Mouse (Mus musculus): Measurements from ENCODE around the gene Ccdc15.

Ccdc15 gene

DNA sequence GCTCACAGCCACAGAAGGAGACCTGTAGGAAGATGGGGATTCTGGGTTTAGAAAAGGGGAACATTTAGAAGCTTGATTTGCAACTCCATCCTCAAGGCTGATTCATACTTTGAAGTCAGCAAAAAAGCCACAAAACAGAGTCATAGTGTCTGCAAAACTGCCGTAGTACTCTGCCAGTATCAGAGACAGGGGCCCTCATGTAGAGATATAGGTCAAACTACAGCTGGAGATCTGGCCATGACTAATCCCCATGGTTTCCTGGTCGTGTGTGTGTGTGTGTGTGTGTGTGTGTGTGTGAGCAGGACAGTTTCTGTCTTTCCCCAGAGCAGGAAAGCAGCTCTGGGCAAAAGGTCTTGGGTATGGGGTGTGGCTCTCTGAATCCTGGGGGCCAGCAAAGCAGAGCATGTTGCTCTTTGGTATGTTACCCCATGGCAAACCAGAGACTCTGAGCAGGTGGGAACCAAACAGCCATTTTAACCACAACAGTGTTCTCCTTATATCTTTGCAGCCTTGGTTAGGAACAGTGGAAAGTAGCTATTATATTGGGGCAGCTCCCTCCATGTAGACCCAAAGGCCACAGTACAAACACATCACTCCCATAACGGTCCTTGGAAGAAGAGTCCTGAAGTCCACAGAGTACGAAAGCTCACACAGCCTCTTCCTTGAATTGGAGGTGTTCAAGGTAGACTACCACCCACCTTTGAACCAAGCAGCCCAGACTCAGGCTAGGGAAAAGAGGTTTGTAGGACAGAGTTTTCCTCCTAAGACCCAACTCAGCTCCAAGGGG, 112.1 kb downstream of the Ccdc15 start:
- peak; percentile 63 for DNase-seq (ENCODE audit: extremely low read depth, insufficient read length, low spot score)

DNA sequence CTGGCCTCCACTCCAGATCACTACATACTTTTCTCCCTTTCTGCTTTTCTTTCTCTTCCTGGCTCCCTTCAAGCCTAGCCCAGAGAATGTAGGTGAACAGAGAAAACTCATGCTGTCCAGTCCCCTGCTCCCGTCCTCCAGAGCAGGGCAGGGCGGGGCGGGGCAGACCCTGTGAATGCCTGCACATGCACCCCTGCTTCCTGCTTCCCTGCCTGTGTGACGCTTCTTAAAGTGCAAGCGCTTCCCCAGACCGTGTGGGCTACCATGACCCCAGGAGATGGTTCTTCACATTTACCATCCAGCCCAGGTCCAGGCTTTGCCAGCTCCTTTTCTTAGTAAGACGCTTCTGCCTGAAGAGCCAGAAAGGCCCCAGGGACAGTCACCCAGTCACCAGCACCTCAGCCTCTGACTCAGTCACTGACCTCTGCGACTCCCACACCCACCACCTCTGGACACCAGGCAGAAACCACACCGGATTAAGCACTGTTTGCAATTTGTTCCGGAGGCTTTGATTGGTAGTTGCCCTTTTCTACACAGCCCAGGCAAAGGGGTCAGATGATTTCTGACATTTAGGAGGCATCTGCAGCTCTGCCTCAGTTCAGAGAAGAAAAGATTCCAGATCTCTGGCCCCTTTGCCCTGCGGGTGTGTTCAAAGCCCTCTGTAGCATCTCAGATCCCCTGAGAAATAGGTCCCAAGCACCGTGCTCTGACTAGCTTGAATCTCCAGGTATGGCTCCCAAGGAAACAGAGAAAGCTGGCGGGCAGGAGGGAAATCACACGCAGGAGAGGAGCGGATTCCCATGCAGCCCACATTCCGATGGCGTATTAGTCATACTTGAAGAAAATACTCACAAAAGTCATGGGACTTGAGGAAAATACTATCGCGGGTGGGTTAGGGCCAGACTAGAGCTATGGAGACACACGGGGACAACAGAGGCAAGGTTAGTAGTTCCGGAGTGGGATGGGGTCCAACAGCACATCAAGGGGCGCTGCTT, 115.7 kb downstream of the Ccdc15 start:
- peak; percentile 87 for DNase-seq (ENCODE audit: extremely low read depth, insufficient read length, low spot score)

DNA sequence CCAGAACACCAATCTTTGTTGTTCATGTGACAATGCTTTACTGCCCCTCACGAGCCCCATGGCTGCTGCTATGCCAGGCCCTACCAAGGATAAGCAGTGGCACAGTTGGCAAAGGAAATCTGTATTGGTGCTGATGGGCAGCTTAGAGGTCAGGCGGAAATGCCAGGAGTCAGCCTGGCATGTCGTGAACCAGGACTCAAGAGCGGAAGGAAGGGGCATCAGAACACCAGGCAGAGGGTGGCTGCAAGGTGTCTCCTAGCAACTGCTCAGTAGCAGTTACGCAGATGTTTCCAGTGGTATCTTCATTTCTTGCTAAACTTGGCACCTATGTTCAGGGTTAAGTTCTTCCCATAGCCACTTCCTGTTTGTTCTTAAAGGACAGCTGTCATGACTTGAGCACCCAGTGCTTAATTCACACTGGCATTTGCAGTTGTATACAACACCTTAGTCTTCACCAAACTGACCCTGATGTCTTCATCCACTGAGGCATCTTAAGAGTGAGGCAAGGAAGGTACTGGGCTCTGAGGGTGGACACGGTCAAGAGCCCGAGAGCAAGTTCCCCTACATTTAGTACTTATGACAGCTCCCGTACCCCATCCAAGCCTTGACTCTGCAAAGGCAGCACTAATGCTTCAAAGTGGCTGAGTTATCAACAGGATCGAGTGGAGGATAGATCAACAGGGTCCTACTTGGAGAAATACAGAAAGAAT, 117.6 kb downstream of the Ccdc15 start:
- no peak for DNase-seq (ENCODE audit: extremely low read depth, insufficient read length, low spot score)

DNA sequence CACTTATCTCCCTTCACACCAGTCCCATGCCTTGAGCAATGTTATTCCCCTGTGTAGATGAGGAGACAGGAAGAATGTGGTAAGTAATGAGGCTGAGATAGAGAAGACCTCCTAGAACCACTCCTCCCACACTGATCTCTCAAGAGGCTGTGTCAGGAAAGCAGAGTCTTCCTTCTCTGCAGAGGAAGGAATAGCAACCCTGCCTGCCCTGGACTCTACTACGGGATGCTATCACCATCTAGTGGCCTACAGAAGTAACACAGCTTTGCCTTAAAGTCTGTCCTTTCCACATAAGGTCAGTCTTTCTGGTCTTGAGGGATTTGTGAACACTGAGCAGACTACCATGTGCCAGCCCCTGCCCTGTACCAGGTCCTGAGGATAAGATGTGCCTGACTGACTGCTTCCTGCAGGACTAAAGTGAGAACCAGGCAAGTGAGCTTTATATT, 118.3 kb downstream of the Ccdc15 start:
- DNase-seq (ENCODE audit: extremely low read depth, insufficient read length, low spot score), result no peak

Measured in 3134 (cell line).